Mouse (Mus musculus) liver, postnatal 0 days (tissue): ENCODE measurements around the gene Dbr1.

Source experiments
- CTCF ChIP-seq: sonication (generic); IDR thresholded peaks from 2 replicates; pipeline ENCODE4 v1.5.1; 2016; ENCODE audit warnings: antibody characterized with exemption, low read depth
- EP300 ChIP-seq: IDR thresholded peaks from 2 replicates; pipeline ENCODE4 v1.6.1; 2016; ENCODE audit warnings: antibody characterized with exemption, low read depth, mild to moderate bottlenecking

DNA sequence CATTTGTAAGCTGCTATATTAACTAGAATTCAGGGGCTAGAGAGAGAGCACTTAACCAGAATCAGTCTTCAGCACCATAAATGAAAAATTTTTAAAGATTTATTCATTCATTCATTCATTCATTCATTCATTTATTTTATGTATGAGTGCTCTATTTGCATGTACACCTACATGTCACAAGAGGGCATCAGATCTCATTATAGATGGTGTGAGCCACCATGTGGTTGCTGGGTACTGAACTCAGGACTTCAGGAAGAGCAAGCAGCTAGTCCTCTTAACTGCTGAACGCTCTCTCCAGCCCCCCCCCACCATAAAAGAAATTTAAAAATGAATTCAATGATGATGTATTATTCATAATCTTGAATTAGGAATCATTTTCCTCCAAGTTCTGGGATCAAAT, 29.3 kb upstream of the Dbr1 start:
- TF ChIP-seq CTCF (peak; percentile 32), EP300 (no peak)
